Mouse (Mus musculus) adrenal gland, postnatal 14 days (tissue): ENCODE measurements around the gene Fank1. TPM values are rescaled to one million over a fixed set of nuclear protein-coding genes. Genes with fewer than 3 reads are reported as not detected.

Source experiments
- DNase-seq: peaks from one replicate; pipeline ENCODE4 v3.0.0; 2021; ENCODE audit warnings: mixed read lengths
- long read RNA-seq, 2 experiments: library from polyadenylated mRNA; stranded (forward); transcript quantifications; one replicate each; pipeline ENCODE4 v2.0.0; 2021
- total RNA-seq: library from RNA; stranded (reverse); gene quantifications from 2 replicates; pipeline ENCODE4 v1.2.3, GENCODE M21; 2021

Gene Fank1
- 0.33 and 0.90 TPM in 2 replicates for total RNA-seq
- long read RNA-seq, experiment 1, partial matches to known transcripts, result 0 of 1 reads
- long read RNA-seq, experiment 1, other reads (novel, unspliced or antisense), result 0 of 1 reads
- long read RNA-seq, experiment 2, result 0 reads

GRCm38 (mm10) chr7:133776626-133776996, at the start of gene Fank1:
Gene Fank1 (plus strand): TSS chr7:133776861.
- DNase-seq, result peak; percentile 95

GRCm38 (mm10) chr7:133727027-133727426, 49.6 kb upstream of the Fank1 start:
- no peak for DNase-seq

GRCm38 (mm10) chr7:133729351-133729750, 47.3 kb upstream of the Fank1 start:
- DNase-seq, result no peak

- peak; percentile 43 for DNase-seq
These were observed 46.1 kb upstream of the Fank1 start for GRCm38 (mm10) chr7:133730324-133731191.

GRCm38 (mm10) chr7:133731971-133732645, 44.6 kb upstream of the Fank1 start:
- no peak for DNase-seq

- no peak for DNase-seq
These were observed 36.1 kb upstream of the Fank1 start for GRCm38 (mm10) chr7:133740558-133740957.

GRCm38 (mm10) chr7:133742530-133743325, 33.9 kb upstream of the Fank1 start:
- DNase-seq, result no peak

GRCm38 (mm10) chr7:133743611-133744010, 33.0 kb upstream of the Fank1 start:
- peak; percentile 29 for DNase-seq

- DNase-seq, result no peak
These were observed 32.5 kb upstream of the Fank1 start for GRCm38 (mm10) chr7:133744209-133744608.

GRCm38 (mm10) chr7:133744701-133745100, 32.0 kb upstream of the Fank1 start:
- DNase-seq, result peak; percentile 18

GRCm38 (mm10) chr7:133747372-133747771, 29.3 kb upstream of the Fank1 start:
- DNase-seq, result peak; percentile 77

GRCm38 (mm10) chr7:133748753-133749152, 27.9 kb upstream of the Fank1 start:
- no peak for DNase-seq

- no peak for DNase-seq
These were observed 26.0 kb upstream of the Fank1 start for GRCm38 (mm10) chr7:133750666-133751065.

- DNase-seq, result no peak
These were observed 25.5 kb upstream of the Fank1 start for GRCm38 (mm10) chr7:133751163-133751562.

- no peak for DNase-seq
These were observed 18.7 kb upstream of the Fank1 start for GRCm38 (mm10) chr7:133757961-133758455.

GRCm38 (mm10) chr7:133758716-133759115, 17.9 kb upstream of the Fank1 start:
- DNase-seq, result peak; percentile 29

GRCm38 (mm10) chr7:133759611-133760353, 16.9 kb upstream of the Fank1 start:
- DNase-seq, result no peak

- no peak for DNase-seq
These were observed 14.0 kb upstream of the Fank1 start for GRCm38 (mm10) chr7:133762696-133763095.

GRCm38 (mm10) chr7:133764425-133764824, 12.2 kb upstream of the Fank1 start:
- no peak for DNase-seq

GRCm38 (mm10) chr7:133765240-133765848, 11.3 kb upstream of the Fank1 start:
- DNase-seq, result no peak

- peak; percentile 82 for DNase-seq
These were observed 10.8 kb upstream of the Fank1 start for GRCm38 (mm10) chr7:133765849-133766243.
